Mouse (Mus musculus) mouse trophoblast stem cell (cell line): Measurements from ENCODE around the gene Atp6ap2.
"Not testable (repeated sequence)": the region's sequence is repeated elsewhere in the genome, so short reads cannot be mapped to it uniquely, and the experiment has no call there.

Source experiments
- in situ Hi-C, 2 experiments: fragments of 300-500 bp; cut with MseI, MboI; formaldehyde crosslinking; loops; 2 replicates in 1 of 2; 3 replicates in 1 of 2; pipeline ENCODE4 v1.15.1; 2025

Atp6ap2 gene

GRCm38 (mm10) chrX:12587192-12587957, at the start of gene Atp6ap2:
Gene Atp6ap2 (plus strand): TSS chrX:12587801.
- in situ Hi-C loops = no loop called here

GRCm38 (mm10) chrX:12544417-12544816, 43.2 kb upstream of the Atp6ap2 start:
- in situ Hi-C loops = loop anchor here in 1 of 2 experiments (10.0 kb wide), 1 partner anchor 60 kb away; no protein-coding TSS in a partner anchor

- in situ Hi-C loops = no loop called here
Measured at GRCm38 (mm10) chrX:12557086-12557485, 30.5 kb upstream of the Atp6ap2 start.

GRCm38 (mm10) chrX:12571407-12571806, 16.2 kb upstream of the Atp6ap2 start:
- in situ Hi-C loops = no loop called here

- in situ Hi-C loops = no loop called here
Measured at GRCm38 (mm10) chrX:12577936-12578335, 9.7 kb upstream of the Atp6ap2 start.

GRCm38 (mm10) chrX:12578339-12578868, 9.2 kb upstream of the Atp6ap2 start:
- in situ Hi-C loops = no loop called here

- in situ Hi-C loops = no loop called here
Measured at GRCm38 (mm10) chrX:12583261-12583660, 4.3 kb upstream of the Atp6ap2 start.

- in situ Hi-C loops = no loop called here
Measured at GRCm38 (mm10) chrX:12587958-12588355, 356 bp downstream of the Atp6ap2 start.

- in situ Hi-C loops = no loop called here
Measured at GRCm38 (mm10) chrX:12591401-12591943, 3.9 kb downstream of the Atp6ap2 start.

- in situ Hi-C loops = no loop called here
Measured at GRCm38 (mm10) chrX:12592011-12592410, 4.4 kb downstream of the Atp6ap2 start.

- in situ Hi-C loops = no loop called here
Measured at GRCm38 (mm10) chrX:12593824-12594223, 6.2 kb downstream of the Atp6ap2 start.

- in situ Hi-C loops = not testable (repeated sequence)
Measured at GRCm38 (mm10) chrX:12610541-12610940, 22.9 kb downstream of the Atp6ap2 start.

GRCm38 (mm10) chrX:12611211-12611610, 23.6 kb downstream of the Atp6ap2 start:
- in situ Hi-C loops = no loop called here

GRCm38 (mm10) chrX:12612360-12612759, 24.8 kb downstream of the Atp6ap2 start:
- in situ Hi-C loops = not testable (repeated sequence)

- in situ Hi-C loops = no loop called here
Measured at GRCm38 (mm10) chrX:12625131-12625530, 37.5 kb downstream of the Atp6ap2 start.

GRCm38 (mm10) chrX:12644976-12645375, 57.4 kb downstream of the Atp6ap2 start:
- in situ Hi-C loops = no loop called here

GRCm38 (mm10) chrX:12645531-12646304, 58.1 kb downstream of the Atp6ap2 start:
- in situ Hi-C loops = no loop called here

GRCm38 (mm10) chrX:12651906-12652305, 64.3 kb downstream of the Atp6ap2 start:
- in situ Hi-C loops = no loop called here

GRCm38 (mm10) chrX:12653879-12654278, 66.3 kb downstream of the Atp6ap2 start:
- in situ Hi-C loops = no loop called here
